8 mouse cellular contexts compared by ENCODE assay signal in the genomic region with DNA sequence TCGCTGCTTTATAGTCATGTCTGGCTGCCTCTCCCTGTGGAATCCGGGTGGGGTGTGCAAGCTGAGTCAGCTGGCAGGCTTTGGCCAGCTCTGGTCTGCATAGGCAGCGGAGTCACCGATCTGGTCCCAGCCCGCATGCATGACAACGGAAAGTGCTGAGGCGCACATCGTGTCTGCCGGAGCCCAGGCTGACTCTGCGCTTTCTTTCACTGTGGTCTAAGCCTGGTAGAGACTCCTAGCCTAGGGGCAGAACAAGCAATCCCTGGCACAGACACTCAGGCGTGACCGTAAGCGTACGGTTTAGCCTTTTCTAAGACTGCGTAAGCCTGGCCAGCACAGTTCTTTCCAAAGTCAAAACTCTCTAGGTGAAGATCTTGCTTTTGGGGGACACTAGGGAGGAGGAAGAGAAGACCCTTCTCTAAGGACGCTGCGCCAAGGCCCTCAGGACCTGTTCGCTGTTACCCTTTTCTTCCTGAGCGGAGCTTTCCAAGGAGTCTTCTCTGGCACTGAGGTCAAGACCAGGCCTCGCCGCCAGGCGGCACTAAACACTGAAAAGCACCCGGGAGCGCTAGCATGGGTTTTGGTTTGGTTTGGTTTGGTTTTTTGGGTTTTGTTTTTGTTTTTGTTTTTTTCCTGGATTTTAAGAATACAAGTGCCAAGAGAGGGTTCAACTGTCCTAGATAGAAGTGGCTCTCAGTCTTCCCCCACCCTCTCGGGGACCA. TPM values are rescaled to one million over a fixed set of nuclear protein-coding genes. Genes with fewer than 3 reads are reported as not detected.
A peak's percentile ranks its signal among the peaks of the same experiment; 100 is the strongest.
DNase-seq lines count a peak whose midpoint lies in the region; ATAC-seq and TF ChIP-seq lines count a peak whose summit lies in the region.

A gene (minus strand): TSS at position 10 of the 722 bp plus-strand sequence.

- peak; percentile 49; the same call in 1 of the 2 replicates for TF ChIP-seq CTCF in bone marrow, adult 2 months (IDR thresholded peaks at IDR 0.05; ENCODE audit: control insufficient read depth, insufficient read depth, low read length)
- peak; percentile 80 for TF ChIP-seq CTCF in hindbrain, postnatal 0 days (IDR thresholded peaks at IDR 0.05; ENCODE audit: low read depth)
- peak; percentile 73 for TF ChIP-seq CTCF in lung, adult 2 months (IDR thresholded peaks at IDR 0.05; ENCODE audit: insufficient read depth, low read length)

- no peak for ATAC-seq in embryonic facial prominence, embryonic 13.5 days (ENCODE audit: insufficient number of reproducible peaks, insufficient read depth, low FRiP score, low TSS enrichment, low read depth)
- ATAC-seq in hindbrain, postnatal 0 days, result peak; percentile 44

- no peaks in the 10 kb centered on the region for H3K36me3 ChIP-seq in embryonic facial prominence, embryonic 13.5 days
- no peaks in the 10 kb centered on the region for H3K36me3 ChIP-seq in hindbrain, postnatal 0 days (ENCODE audit: insufficient read depth, low read length)

- H3K4me3 ChIP-seq in bone marrow, adult 2 months (replicated peaks; ENCODE audit: control insufficient read depth, low read depth, low read length), result no peak within 1 kb of the TSS
- no peak within 1 kb of the TSS for H3K4me3 ChIP-seq in embryonic facial prominence, embryonic 13.5 days
- H3K4me3 ChIP-seq in hindbrain, postnatal 0 days (ENCODE audit: low read length), result peak within 1 kb of the TSS; percentile 16
- no peak within 1 kb of the TSS for H3K4me3 ChIP-seq in lung, adult 2 months (replicated peaks; ENCODE audit: extremely low read depth, low read depth, low read length)

- 0 out of 2 replicates have a peak, but pooled peaks have one; percentile 12 for TF ChIP-seq POLR2A in bone marrow, adult 2 months (IDR thresholded peaks at IDR 0.05; ENCODE audit: borderline replicate concordance, control insufficient read depth, low read depth, low read length)
- TF ChIP-seq POLR2A in lung, adult 2 months (IDR thresholded peaks at IDR 0.05; ENCODE audit: borderline replicate concordance, extremely low read depth, low read depth, low read length), result no peak

- no peak within 1 kb of the TSS for H3K27ac ChIP-seq in bone marrow, adult 2 months (ENCODE audit: control insufficient read depth, insufficient read depth, low read depth, low read length, poor library complexity)
- H3K27ac ChIP-seq in embryonic facial prominence, embryonic 13.5 days, result no peak within 1 kb of the TSS
- H3K27ac ChIP-seq in hindbrain, postnatal 0 days, result no peak within 1 kb of the TSS

- H3K4me1 ChIP-seq in bone marrow, adult 2 months (ENCODE audit: control insufficient read depth, insufficient read depth, low read length), result no peaks in the 10 kb centered on the region
- peaks cover 11% of the 10 kb centered on the region for H3K4me1 ChIP-seq in embryonic facial prominence, embryonic 13.5 days
- H3K4me1 ChIP-seq in hindbrain, postnatal 0 days (ENCODE audit: insufficient read depth, low read length), result no peaks in the 10 kb centered on the region
- no peaks in the 10 kb centered on the region for H3K4me1 ChIP-seq in lung, adult 2 months (ENCODE audit: control insufficient read depth, insufficient read depth, low read length)

- peak; percentile 33 for DNase-seq in right cerebral cortex, adult 18-20 months
- no peak for DNase-seq in right cerebral cortex, postnatal 36 days (ENCODE audit: low spot score in 2 of 2)
- DNase-seq in hindbrain, postnatal 0 days (ENCODE audit: low spot score), result peak; percentile 81
- DNase-seq in lung, adult 2 months, result peak; percentile 44
- peak; percentile 72 for DNase-seq in retina, postnatal 1 day
- DNase-seq in layer of hippocampus, adult 9-10 months (ENCODE audit: low spot score), result no peak

- H3K9ac ChIP-seq in embryonic facial prominence, embryonic 13.5 days, result no peak within 1 kb of the TSS
- H3K9ac ChIP-seq in hindbrain, postnatal 0 days (replicated peaks; ENCODE audit: low read length), result no peak within 1 kb of the TSS

- peak within 1 kb of the TSS; percentile 18 for H3K4me2 ChIP-seq in embryonic facial prominence, embryonic 13.5 days
- peak within 1 kb of the TSS; percentile 56 for H3K4me2 ChIP-seq in hindbrain, postnatal 0 days (ENCODE audit: low read depth, low read length)

- 15% methylated on average over 25 of the region's 25 CpGs for WGBS in bone marrow, adult 2 months
- WGBS in embryonic facial prominence, embryonic 13.5 days, result 2% methylated on average over 25 of the region's 25 CpGs
- 2% methylated on average over 25 of the region's 25 CpGs for WGBS in hindbrain, postnatal 0 days
- WGBS in lung, adult 2 months, result 8% methylated on average over 25 of the region's 25 CpGs

- peaks cover 99% of the 10 kb centered on the region for H3K27me3 ChIP-seq in embryonic facial prominence, embryonic 13.5 days
- peaks cover 56% of the 10 kb centered on the region for H3K27me3 ChIP-seq in hindbrain, postnatal 0 days (ENCODE audit: insufficient read depth, low read length)

- no peaks in the 10 kb centered on the region for H3K9me3 ChIP-seq in embryonic facial prominence, embryonic 13.5 days
- H3K9me3 ChIP-seq in hindbrain, postnatal 0 days (ENCODE audit: low read length), result no peaks in the 10 kb centered on the region

RNA-seq across cellular contexts. Expression of the gene that starts here (rescaled TPM):
- polyA plus RNA-seq in bone marrow, adult 2 months (2011; ENCODE audit: insufficient read depth, insufficient read length, low replicate concordance, missing spikeins), result not detected in 2 replicates
- not detected in 2 replicates for polyA plus RNA-seq in embryonic facial prominence, embryonic 13.5 days (2015; fragmentation: Nextera tagmentation; extraction: Ambion mirVana)
- total RNA-seq in hindbrain, postnatal 0 days (2014; rRNA removed), result 2.0 TPM in 1 of 2 replicates, not detected in the other
- 1.6 and 1.7 TPM in 2 replicates for polyA plus RNA-seq in hindbrain, postnatal 0 days (2015; fragmentation: Nextera tagmentation; extraction: Ambion mirVana)
- not detected in 2 replicates for polyA plus RNA-seq in lung, adult 2 months (2012; rRNA removed)

Comparison
In these comparisons a context has a peak if more than half of its experiments do, and no peak if none do; other contexts are left out.
1. DNase-seq: peak in right cerebral cortex, adult 18-20 months (single experiment), hindbrain, postnatal 0 days (single experiment) and retina, postnatal 1 day (single experiment); none in right cerebral cortex, postnatal 36 days (0 of 2) and layer of hippocampus, adult 9-10 months (single experiment).
2. Peak in DNase-seq in lung, adult 2 months; RNA of the gene not detected or under 1 TPM.
3. Peak in every context shown above with its lines, with median percentiles within 50 percentile points of each other: CTCF ChIP-seq.